Mouse (Mus musculus): Measurements from ENCODE around the gene Mctp1.

Mctp1 gene

GRCm38 (mm10) chr13:76827738-76828137 is 443.4 kb downstream of the Mctp1 start:
- no peak for DNase-seq

GRCm38 (mm10) chr13:76838031-76838430 is 453.7 kb downstream of the Mctp1 start:
- no peak for DNase-seq

GRCm38 (mm10) chr13:76840712-76841111 is 456.4 kb downstream of the Mctp1 start:
- DNase-seq = no peak

DNA sequence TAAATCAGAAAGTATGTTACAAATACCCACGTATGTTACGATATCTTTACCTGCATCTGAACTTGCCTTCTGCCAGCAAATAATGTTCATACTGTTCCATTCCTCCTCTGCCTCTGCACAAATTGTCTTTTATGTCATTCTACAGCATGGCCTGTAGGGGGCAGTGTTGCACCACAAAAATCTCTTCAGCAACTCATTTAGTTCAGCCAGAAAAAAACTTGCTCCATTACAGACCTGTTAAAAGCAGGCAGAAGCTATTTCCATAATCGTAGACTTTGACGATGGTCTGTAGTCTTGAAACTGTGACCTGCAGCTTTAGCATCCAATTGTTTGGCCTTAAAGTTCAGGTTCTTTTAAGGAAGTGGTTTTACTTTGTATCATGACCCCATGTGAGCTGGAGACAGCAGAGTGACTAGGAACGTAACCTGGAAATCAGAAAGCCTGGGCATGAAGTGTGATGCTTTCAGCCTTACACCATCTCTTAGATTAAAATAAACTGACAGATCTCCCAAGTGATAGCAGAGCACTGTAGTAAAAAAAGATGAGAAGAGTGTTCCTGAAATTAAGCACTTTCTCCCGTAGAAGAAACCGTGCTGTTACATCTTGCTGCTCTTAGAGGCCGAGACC is 460.4 kb downstream of the Mctp1 start:
- DNase-seq = peak; percentile 4 to 19

DNA sequence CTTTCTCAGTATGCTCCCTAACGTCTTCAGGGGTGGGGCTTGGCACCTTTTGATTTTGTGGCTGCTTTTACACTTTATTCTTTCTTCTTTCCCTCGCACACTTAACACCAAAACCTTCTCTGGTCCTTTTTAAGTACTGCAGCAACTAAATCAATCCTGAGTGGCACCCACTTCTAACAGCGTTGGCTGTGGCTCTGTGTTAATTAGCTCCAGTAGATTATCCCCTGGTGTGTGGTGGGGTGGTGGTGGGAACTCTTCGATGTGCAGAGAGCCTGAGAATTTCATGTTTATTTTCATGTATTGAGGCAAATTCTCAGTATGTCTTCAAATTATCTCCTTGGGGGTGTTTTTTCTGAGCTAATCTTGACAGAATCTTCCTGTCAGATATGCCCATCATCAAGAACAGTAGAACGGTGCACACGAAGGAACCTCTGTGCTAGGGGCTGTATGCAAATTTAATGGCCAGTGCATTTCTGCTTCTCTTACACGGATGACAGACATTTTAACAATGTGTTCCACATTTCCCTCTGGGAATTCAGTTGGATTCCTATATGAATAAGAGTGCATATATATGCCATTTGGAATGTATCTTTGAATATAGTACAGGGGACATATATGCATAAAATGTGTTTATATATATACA is 466.2 kb downstream of the Mctp1 start:
- no peak for DNase-seq

- DNase-seq = no peak
These were observed 470.0 kb downstream of the Mctp1 start for GRCm38 (mm10) chr13:76854306-76854705.

- no peak for DNase-seq
These were observed 470.7 kb downstream of the Mctp1 start for GRCm38 (mm10) chr13:76855021-76855420.

- DNase-seq = no peak
These were observed 472.7 kb downstream of the Mctp1 start for GRCm38 (mm10) chr13:76857024-76857423.

DNA sequence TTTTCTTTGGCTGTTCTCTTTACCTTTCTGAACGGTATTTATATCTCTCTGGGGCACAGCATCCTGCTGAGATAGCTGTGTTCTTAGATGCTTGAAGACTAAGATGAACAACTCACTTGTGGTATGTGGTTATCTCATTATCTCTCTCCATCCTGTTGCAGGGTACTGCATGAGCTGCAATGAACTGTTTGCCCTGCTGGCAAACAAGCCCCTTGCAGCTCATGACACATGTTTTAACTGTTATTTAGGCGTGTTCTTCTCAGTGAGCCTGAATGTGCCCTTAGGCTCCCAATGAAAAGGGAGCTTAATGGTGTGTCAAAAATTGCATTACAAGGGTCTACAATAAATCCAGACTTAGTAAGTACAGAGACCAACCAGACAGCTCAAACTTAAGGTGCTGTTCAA is 473.7 kb downstream of the Mctp1 start:
- DNase-seq = no peak

DNA sequence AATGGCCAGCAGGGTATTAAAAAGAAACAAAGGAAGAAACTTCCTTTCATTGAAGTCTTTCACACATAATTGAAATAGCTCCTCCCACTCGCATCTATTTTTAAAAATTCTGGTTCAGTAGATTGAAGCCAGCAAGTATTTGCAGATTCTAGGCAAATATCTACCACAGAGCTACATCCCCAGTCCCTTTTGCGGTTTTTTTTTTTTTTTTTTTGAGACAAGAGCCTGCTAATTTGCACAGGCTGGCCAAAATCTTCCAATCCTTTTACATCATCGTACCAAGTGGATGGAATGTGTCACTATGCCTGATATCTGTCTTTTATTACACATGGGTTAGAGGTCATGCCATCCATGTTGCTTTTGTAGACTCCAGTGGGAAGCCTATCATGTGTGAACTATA is 486.0 kb downstream of the Mctp1 start:
- no peak for DNase-seq

DNA sequence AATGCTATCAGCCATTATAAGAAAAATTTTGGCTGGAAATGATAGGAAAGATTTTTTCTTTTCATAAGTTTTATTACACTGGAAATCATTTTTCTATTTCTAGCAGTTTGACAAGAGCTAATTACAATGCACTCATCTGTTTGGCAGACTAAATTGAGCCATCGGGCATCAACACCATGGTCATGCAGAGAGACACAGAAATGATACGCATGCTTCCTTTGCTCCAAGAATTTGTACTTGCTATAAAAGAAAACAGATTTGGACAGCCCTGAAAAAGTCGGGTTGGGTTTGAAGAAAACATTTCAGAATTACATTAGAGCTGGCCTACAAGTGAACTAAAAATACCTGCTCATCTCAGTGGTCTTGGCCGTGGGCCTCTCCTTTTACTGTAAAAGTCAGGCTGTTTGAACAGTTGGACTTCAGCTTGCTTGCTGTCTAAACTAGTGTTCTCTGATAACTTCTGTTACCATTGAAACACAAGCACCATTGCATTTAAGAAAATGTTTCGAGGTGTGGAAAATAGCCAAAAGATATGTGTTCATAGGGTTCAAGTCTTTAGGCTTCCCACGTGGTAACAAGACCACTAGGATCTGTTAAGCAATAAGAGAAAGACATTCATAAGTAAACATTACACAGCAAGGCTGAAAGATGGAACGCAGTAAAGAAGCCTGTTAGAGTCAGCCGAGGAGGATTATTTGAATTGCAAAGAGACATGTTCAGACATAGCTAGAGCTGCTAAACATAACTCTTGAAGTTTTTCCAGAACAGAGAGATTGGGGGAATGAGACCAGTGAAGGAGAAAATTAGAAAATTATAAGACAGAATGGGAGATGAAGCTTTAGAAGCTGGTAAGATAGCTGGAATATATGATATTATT is 493.8 kb downstream of the Mctp1 start:
- DNase-seq = no peak

- no peak for DNase-seq
These were observed 494.7 kb downstream of the Mctp1 start for GRCm38 (mm10) chr13:76879008-76879407.

GRCm38 (mm10) chr13:76884517-76885092 is 500.3 kb downstream of the Mctp1 start:
- DNase-seq = no peak

- no peak for DNase-seq
These were observed 508.7 kb downstream of the Mctp1 start for GRCm38 (mm10) chr13:76892987-76893386.

- no peak for DNase-seq
These were observed 511.6 kb downstream of the Mctp1 start for GRCm38 (mm10) chr13:76895770-76896456.

DNA sequence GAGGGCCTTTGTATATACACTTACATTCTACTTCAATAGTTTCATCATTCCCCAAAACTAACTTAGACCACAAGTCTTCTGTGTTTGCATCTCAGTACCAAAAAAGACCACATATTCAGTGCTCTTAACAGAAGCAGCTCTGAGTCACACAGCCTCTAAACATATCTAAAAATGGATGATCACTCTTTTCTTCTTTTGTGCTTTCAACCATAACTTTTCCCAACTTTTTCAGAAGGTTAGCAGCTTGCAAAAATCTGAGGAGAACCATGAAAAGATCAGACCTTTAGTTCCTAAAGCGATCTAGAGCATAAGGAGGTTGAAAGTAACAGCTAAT is 512.1 kb downstream of the Mctp1 start:
- no peak for DNase-seq

- no peak for DNase-seq
These were observed 534.0 kb downstream of the Mctp1 start for GRCm38 (mm10) chr13:76918321-76918720.

- DNase-seq = no peak
These were observed 542.5 kb downstream of the Mctp1 start for GRCm38 (mm10) chr13:76926851-76927250.

DNA sequence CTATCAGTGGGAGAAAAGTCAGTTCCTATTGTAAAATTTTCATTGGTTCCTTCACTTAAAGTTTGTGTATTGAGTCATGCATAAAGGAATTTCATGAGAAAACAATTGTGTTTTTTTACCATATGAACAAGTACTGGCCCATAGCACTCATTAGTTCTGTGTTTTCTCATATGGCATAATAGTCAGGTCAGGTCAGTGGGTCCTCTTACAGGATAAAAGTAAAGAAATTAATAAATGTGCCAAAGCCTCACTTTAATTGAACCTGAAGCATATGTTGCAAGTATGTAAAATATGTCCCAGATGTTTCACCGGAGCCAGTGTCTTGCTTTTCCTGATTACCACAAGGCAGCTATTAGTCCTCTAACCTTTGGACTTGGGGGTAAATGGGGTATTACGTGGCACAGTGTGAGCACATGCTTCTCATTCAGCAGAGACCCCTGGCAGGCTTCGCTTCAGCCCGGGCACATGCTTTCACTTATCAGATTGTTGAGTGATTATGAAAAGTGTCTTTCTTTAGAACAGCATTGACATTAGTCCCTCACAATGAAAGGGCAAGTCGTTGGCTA is 543.6 kb downstream of the Mctp1 start:
- no peak for DNase-seq

- no peak for DNase-seq
These were observed 544.8 kb downstream of the Mctp1 start for GRCm38 (mm10) chr13:76929152-76929551.

GRCm38 (mm10) chr13:76932933-76933332 is 548.6 kb downstream of the Mctp1 start:
- no peak for DNase-seq

GRCm38 (mm10) chr13:76949234-76949633 is 564.9 kb downstream of the Mctp1 start:
- no peak for DNase-seq

DNA sequence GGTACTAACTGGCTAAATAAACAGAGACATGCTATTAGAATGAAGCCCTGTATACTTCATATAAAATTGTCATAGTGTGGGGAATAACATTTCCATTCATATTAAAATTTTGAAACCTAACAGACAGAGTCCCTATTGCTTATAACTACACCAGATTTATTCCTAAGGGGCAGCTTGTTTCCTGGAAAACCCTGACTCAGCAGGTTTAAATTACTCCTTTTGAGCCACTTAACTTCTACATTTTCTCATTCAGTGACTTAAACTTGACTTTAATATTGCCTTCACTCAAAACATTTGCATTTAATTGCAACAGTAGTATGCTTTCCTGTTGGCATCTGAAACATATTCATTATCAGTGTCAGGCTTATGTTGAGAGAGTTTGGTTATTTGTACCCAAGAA is 583.3 kb downstream of the Mctp1 start:
- DNase-seq = no peak

Measured in spleen, adult 18-20 months (tissue).